31 mouse cellular contexts compared by ENCODE assay signal in genomic region chr5:39510246-39510645, GRCm38 (mm10).
"Had no signal": no experiment of that assay in that cellular context is flagged by ENCODE, and none has a peak within 500 bp of the region (broad histone marks: within the 10 kb centered on the region; RNA-seq: fewer than 3 reads in every experiment).

No protein-coding gene starts in this region.

- H3K27ac ChIP-seq: left cerebral cortex, adult 2 months; limb, embryonic 10.5 days; limb, embryonic 12.5 days; limb, embryonic 13.5 days; limb, embryonic 15.5 days; liver, embryonic 12.5 days; liver, embryonic 13.5 days; liver, embryonic 14.5 days; liver, embryonic 15.5 days; lung, embryonic 15.5 days; macrophage; midbrain, embryonic 10.5 days; midbrain, embryonic 12.5 days; midbrain, embryonic 13.5 days; midbrain, embryonic 15.5 days; neural tube, embryonic 12.5 days had no signal

- DNase-seq: left cerebral cortex, postnatal 4 days; liver; liver, embryonic 13.5 days; liver, postnatal 0 days; lung, adult 18-20 months; lung, adult 2 months; lung, embryonic 14.5 days; lung, postnatal 10 days; lung, postnatal 14 days; lung, postnatal 36 days; lung, postnatal 4 days had no signal

- H3K4me2 ChIP-seq: limb, embryonic 12.5 days; limb, embryonic 13.5 days; limb, embryonic 15.5 days; liver, embryonic 11.5 days; liver, embryonic 12.5 days; liver, embryonic 13.5 days; liver, embryonic 15.5 days; lung, embryonic 14.5 days; lung, embryonic 15.5 days; midbrain, embryonic 12.5 days; midbrain, embryonic 13.5 days; midbrain, embryonic 15.5 days; neural tube, embryonic 12.5 days had no signal

- H3K4me1 ChIP-seq: limb, embryonic 10.5 days; limb, embryonic 12.5 days; limb, embryonic 13.5 days; limb, embryonic 15.5 days; liver, embryonic 12.5 days; liver, embryonic 13.5 days; liver, embryonic 15.5 days; lung, embryonic 15.5 days; megakaryocyte, embryonic 14.5 days; midbrain, embryonic 10.5 days; midbrain, embryonic 12.5 days; midbrain, embryonic 13.5 days; midbrain, embryonic 15.5 days; neural tube, embryonic 12.5 days had no signal

- H3K27me3 ChIP-seq: limb, embryonic 12.5 days; limb, embryonic 13.5 days; limb, embryonic 15.5 days; liver, embryonic 12.5 days; liver, embryonic 13.5 days; liver, embryonic 15.5 days; lung, embryonic 15.5 days; megakaryocyte, embryonic 14.5 days; midbrain, embryonic 12.5 days; midbrain, embryonic 13.5 days; midbrain, embryonic 15.5 days; neural tube, embryonic 12.5 days had no signal

- H3K4me3 ChIP-seq: left cerebral cortex, adult 2 months; limb, embryonic 10.5 days; limb, embryonic 12.5 days; limb, embryonic 13.5 days; limb, embryonic 15.5 days; liver, embryonic 12.5 days; liver, embryonic 13.5 days; liver, embryonic 15.5 days; lung, embryonic 15.5 days; megakaryocyte, embryonic 14.5 days; midbrain, embryonic 10.5 days; midbrain, embryonic 12.5 days; midbrain, embryonic 13.5 days; midbrain, embryonic 15.5 days; myocyte; neural tube, embryonic 12.5 days had no signal

- ATAC-seq: liver, embryonic 12.5 days; liver, postnatal 0 days; lung, postnatal 0 days; midbrain, embryonic 13.5 days; midbrain, embryonic 15.5 days; midbrain, embryonic 16.5 days had no signal

- H3K9ac ChIP-seq: limb, embryonic 12.5 days; limb, embryonic 13.5 days; limb, embryonic 15.5 days; liver, embryonic 12.5 days; liver, embryonic 13.5 days; liver, embryonic 14.5 days; liver, embryonic 15.5 days; liver, postnatal 0 days; lung, embryonic 14.5 days; lung, embryonic 15.5 days; midbrain, embryonic 12.5 days; midbrain, embryonic 13.5 days; midbrain, embryonic 15.5 days; neural tube, embryonic 12.5 days had no signal

- H3K36me3 ChIP-seq: limb, embryonic 10.5 days; limb, embryonic 12.5 days; limb, embryonic 13.5 days; limb, embryonic 15.5 days; liver, embryonic 12.5 days; liver, embryonic 13.5 days; liver, embryonic 15.5 days; lung, embryonic 15.5 days; midbrain, embryonic 10.5 days; midbrain, embryonic 12.5 days; midbrain, embryonic 13.5 days; midbrain, embryonic 15.5 days; neural tube, embryonic 12.5 days had no signal

- H3K9me3 ChIP-seq: limb, embryonic 10.5 days; limb, embryonic 12.5 days; limb, embryonic 13.5 days; limb, embryonic 15.5 days; liver, embryonic 12.5 days; liver, embryonic 13.5 days; liver, embryonic 15.5 days; lung, embryonic 15.5 days; megakaryocyte, embryonic 14.5 days; midbrain, embryonic 10.5 days; midbrain, embryonic 12.5 days; midbrain, embryonic 13.5 days; midbrain, embryonic 15.5 days; neural tube, embryonic 12.5 days had no signal
